Mouse (Mus musculus): ENCODE data around the gene Ccdc85c.

- TF ChIP-seq POLR2A (IDR thresholded peaks at IDR 0.05; ENCODE audit: extremely low read depth, insufficient read depth, low read length): no peak
- TF ChIP-seq CTCF (IDR thresholded peaks at IDR 0.05; ENCODE audit: extremely low read depth, insufficient read depth, low read length): no peak
These were observed 106.3 kb downstream of the Ccdc85c start for GRCm38 (mm10) chr12:108168909-108169308.
